Mouse (Mus musculus): ENCODE results near the gene Lamb1. TPM values are rescaled to one million over a fixed set of nuclear protein-coding genes. Genes with fewer than 3 reads are reported as not detected.

Gene Lamb1
- polyA plus RNA-seq, 1 experiment from 2014 or later: 71.9 TPM

DNA sequence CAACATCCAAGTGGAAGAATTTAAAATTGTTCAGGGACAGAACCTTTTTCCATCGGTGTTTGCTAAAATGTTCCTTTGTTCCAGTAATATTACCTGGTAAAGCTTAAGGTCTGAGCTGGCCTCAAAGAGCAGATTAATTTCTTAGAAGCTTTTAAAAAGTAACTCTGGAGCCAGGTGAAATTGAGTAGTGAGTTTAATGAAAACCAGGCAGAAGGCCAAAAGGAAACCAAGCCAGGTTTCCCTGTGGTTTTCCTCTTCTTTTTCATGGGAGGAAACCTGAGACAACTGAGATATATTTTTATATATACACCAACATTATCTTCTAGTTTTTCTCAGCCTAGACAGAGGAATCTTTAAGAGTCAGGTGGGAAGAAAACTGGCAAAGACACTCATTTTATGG, 56.5 kb downstream of the Lamb1 start:
- Histone ChIP-seq H3K27me3 (no peaks in the 10 kb centered on the region), H3K27ac (peak overlapping the region; percentile 63), H3K4me3 (no peak overlapping the region), H3K4me1 (peaks cover 22% of the 10 kb centered on the region), H3K4me2 (replicated peaks) (no peak overlapping the region), H3K9me3 (no peaks in the 10 kb centered on the region), H3K36me3 (peaks cover 76% of the 10 kb centered on the region), H3K9ac (no peak overlapping the region)
- 39% methylated on average over 1 of the region's 1 CpGs for WGBS
- ATAC-seq (ENCODE audit: low FRiP score, low read depth): no peak

DNA sequence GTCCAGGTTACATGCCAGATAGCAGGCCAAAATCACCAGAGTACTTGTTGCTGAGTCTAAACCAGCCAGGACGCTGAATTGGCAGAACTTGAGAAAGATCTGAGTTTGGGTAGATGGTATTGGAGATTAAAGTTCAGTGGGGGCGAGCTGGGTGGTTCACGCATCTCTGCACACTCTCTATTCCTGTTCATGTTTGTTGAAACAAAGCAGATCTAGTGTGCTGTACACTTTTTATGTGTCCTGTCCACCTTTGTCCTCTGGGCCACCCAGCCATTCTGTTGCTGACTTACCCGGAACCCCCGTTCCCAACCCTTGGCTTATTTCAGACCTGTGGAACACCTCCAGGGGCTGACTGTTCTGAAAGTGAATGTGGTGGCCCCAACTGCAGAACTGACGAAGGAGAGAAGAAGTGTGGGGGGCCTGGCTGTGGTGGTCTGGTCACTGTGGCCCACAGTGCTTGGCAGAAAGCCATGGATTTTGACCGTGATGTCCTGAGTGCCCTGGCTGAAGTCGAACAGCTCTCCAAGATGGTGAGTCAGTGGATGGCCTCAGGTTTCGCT, 58.2 kb downstream of the Lamb1 start:
- WGBS: 93% methylated on average over 9 of the region's 9 CpGs
- no peaks in the 10 kb centered on the region for H3K27me3 ChIP-seq

DNA sequence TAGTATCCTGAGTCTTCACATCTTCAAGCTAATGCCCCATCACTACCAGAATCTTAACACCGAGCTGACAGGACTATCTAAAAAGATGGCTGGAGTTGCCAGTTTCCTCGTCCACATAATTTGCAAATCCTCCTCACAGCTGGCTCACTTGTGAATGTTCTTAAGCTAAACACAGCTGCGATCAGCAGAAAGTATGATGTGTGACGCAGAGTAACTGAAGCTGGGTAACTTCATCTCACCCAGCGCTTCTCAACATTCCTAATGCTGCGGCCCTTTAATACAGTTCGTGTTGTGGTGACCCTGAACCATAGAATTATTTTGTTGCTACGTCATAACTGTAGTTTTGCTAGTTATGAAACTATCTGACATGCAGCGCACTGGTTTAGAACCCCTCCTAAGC, 62.1 kb downstream of the Lamb1 start:
- H3K36me3 ChIP-seq: peaks cover 83% of the 10 kb centered on the region
- H3K9me3 ChIP-seq: no peaks in the 10 kb centered on the region
- H3K9ac ChIP-seq: no peak overlapping the region
- ATAC-seq (ENCODE audit: low FRiP score, low read depth): no peak
- WGBS: 93% methylated on average over 9 of the region's 9 CpGs
- H3K27ac ChIP-seq: no peak overlapping the region
- peaks cover 3% of the 10 kb centered on the region for H3K4me1 ChIP-seq
- H3K4me2 ChIP-seq (replicated peaks): no peak overlapping the region
- no peak overlapping the region for H3K4me3 ChIP-seq
- no peaks in the 10 kb centered on the region for H3K27me3 ChIP-seq

More for the DNA sequence above, 58.2 kb downstream of the Lamb1 start:
- Histone ChIP-seq H3K4me3 (no peak overlapping the region), H3K4me1 (peaks cover 22% of the 10 kb centered on the region), H3K9ac (no peak overlapping the region), H3K36me3 (peaks cover 77% of the 10 kb centered on the region), H3K27ac (no peak overlapping the region), H3K9me3 (no peaks in the 10 kb centered on the region), H3K4me2 (replicated peaks) (no peak overlapping the region)
- no peak for ATAC-seq (ENCODE audit: low FRiP score, low read depth)

DNA sequence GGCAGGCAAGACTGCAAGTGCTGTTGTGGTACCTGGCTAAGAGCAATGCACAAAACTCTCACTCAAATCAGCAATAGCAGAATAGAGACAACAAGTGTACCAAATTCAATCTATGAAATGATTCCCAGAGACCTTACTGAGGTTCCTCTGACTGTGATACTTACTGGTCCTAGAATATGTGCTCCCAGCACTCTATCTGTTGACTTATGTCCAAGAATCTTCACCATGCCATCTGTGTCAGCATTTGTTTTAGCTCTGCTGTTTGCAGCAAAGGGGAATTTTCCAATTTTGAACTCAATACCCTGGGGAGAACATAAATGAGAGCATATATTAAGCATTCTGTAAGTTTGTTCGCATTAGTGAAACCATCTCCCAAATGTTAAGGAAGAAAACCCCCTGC, 68.2 kb downstream of the Lamb1 start:
- Histone ChIP-seq H3K4me1 (no peaks in the 10 kb centered on the region), H3K4me3 (no peak overlapping the region), H3K27ac (no peak overlapping the region), H3K27me3 (no peaks in the 10 kb centered on the region), H3K4me2 (replicated peaks) (no peak overlapping the region), H3K36me3 (peaks cover 73% of the 10 kb centered on the region), H3K9ac (no peak overlapping the region), H3K9me3 (no peaks in the 10 kb centered on the region)
- WGBS: 90% methylated on average over 1 of the region's 1 CpGs
- ATAC-seq (ENCODE audit: low FRiP score, low read depth): no peak

DNA sequence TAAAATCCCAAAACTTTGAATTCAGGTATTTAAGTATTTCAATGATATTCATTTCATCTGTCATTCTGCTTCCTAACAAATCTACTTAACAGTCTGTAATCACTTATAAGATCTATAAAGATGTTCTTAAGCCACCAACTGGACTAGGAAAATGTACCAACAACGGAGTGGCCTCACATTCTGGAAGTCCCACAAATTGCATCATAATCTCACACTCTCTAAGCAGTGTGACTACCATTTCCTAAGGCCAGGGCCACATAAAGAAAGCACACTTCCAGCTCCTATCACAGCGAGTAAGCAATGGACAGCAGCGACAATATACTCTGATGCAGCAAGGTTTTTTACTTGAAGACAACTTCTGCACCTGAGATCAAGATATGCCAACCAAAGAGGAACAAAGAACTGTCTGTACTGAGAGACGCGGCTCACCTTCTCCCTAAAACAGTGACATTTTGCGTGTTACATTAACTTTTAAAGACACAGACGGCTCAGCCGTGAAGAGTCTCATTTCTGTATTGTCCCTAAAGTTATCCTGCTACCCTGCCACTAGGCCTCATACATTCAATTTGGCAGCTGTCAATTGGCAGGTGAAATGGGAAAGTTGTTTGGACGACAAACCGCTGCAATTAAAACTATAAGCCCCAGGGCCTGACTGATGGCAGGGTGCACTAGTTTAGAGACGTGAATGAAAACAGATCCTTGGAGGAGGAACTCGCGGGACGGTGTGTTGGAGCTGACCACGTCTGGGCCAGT, 85.3 kb downstream of the Lamb1 start:
- ATAC-seq (ENCODE audit: low FRiP score, low read depth): no peak
- Histone ChIP-seq H3K4me1 (peaks cover 12% of the 10 kb centered on the region), H3K4me3 (peak overlapping the region; percentile 96), H3K9me3 (no peaks in the 10 kb centered on the region), H3K4me2 (replicated peaks) (peak overlapping the region; percentile 90), H3K27ac (0 out of 2 replicates have a peak overlapping the region, but pooled peaks have one; percentile 61), H3K36me3 (peaks cover 19% of the 10 kb centered on the region), H3K9ac (peak overlapping the region; percentile 97), H3K27me3 (no peaks in the 10 kb centered on the region)
- WGBS: 29% methylated on average over 15 of the region's 15 CpGs

DNA sequence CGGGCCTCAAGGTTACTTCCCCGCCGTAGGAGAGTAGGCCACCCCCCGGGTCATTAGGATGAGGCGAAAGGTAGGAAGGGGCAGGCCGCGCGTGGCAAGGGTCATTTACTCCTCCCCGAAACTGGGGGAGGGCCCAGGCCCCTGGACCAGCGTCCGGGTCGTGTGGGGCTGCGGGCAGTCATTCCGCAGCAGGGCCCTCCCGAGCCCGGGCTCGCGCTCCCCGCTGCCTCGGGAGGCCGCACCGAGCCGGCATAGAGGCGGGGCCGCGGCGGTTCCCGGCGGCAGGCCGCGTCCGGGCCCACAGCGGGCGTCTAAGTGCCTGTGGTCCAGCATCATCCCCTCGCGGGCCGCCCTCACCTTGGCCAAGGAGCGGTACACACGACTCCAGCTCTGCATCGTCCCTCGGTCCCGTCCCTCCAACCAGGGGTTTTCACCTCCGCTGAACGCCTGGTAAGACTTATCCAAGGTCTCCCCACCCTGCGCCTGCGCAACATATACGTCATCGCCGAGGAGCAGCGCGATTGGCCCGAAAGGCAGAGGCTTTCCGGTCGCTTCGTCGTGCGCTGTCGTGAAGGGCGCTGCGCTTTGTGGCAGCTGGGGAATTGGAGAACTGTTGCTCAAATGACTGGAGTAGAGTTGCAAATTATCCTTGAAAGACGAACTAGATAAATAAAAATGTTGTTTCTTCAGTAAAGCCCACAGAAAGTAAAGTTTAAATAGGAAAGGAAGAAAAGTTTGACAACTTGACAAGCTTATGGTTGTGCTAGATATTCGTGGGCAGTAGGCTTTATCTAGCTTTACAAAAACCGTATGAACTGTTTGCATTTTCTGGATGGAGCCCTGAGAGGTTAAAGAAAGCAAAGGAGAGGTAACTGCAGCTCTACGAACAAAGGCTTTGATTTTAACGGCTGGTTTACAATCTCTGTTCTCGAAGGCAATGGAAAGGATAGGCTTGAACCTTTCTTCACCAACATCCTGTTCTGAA, 86.2 kb downstream of the Lamb1 start, which contains the start of gene Dld:
Dld (minus strand) TSS at position 510 of the 985 bp plus-strand sequence.
- 6% methylated on average over 66 of the region's 66 CpGs for WGBS
- Histone ChIP-seq H3K4me2 (replicated peaks) (peak within 1 kb of the TSS; percentile 90), H3K36me3 (peaks cover 19% of the 10 kb centered on the region), H3K9me3 (no peaks in the 10 kb centered on the region), H3K4me3 (peak within 1 kb of the TSS; percentile 96), H3K9ac (peak within 1 kb of the TSS; percentile 97), H3K4me1 (peaks cover 12% of the 10 kb centered on the region), H3K27me3 (no peaks in the 10 kb centered on the region), H3K27ac (peak within 1 kb of the TSS; percentile 61; the same call in 1 of the 2 replicates)
- peak; percentile 99 for ATAC-seq (ENCODE audit: low FRiP score, low read depth)

DNA sequence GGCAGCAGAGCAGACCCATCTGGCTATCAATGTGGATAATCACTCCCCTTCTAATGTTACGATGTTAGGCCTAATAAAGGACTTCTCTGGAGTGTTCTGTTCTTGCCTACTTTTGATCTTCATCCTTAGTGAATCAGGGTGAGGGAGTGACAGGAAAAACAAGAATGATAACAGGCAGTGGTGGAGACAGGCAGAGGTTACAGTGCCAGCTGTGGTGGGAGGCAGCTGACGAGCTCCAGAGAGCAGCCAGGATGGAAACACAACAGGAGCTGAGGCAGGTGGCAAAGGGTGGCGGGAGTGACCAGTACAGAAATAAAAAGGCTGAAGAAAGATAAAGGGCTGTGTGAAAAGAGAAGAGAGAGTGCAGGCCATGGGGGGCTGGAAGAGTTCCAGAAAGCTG, 101.4 kb downstream of the Lamb1 start:
- ATAC-seq (ENCODE audit: low FRiP score, low read depth): no peak
- Histone ChIP-seq H3K27ac (no peak overlapping the region), H3K36me3 (no peaks in the 10 kb centered on the region), H3K9me3 (no peaks in the 10 kb centered on the region), H3K27me3 (no peaks in the 10 kb centered on the region), H3K9ac (no peak overlapping the region), H3K4me3 (no peak overlapping the region), H3K4me1 (no peaks in the 10 kb centered on the region), H3K4me2 (replicated peaks) (no peak overlapping the region)
- 57% methylated on average over 3 of the region's 3 CpGs for WGBS

DNA sequence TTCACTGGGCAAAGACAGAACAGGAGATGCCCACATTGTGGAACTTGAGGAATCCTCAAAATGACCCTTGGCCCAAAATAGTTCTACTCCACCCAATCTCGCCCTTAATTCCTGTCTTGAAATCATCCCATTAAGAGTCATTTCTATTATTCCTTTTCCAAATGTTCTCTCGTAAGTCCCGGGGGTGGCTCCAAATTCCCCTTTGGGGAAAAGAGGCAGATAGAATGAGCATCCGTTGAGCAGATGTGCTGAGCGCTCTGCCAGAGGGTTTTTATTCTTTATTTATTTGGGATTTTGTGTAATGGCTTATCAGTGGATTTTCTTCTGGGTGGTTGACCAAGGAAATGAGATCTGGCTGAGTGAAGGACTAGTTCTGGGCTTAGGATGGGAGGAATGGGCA, 102.7 kb downstream of the Lamb1 start:
- Histone ChIP-seq H3K4me3 (no peak overlapping the region), H3K4me1 (no peaks in the 10 kb centered on the region), H3K9me3 (no peaks in the 10 kb centered on the region), H3K36me3 (no peaks in the 10 kb centered on the region), H3K27me3 (no peaks in the 10 kb centered on the region), H3K9ac (no peak overlapping the region), H3K27ac (no peak overlapping the region), H3K4me2 (replicated peaks) (no peak overlapping the region)
- no peak for ATAC-seq (ENCODE audit: low FRiP score, low read depth)
- 82% methylated on average over 5 of the region's 5 CpGs for WGBS

DNA sequence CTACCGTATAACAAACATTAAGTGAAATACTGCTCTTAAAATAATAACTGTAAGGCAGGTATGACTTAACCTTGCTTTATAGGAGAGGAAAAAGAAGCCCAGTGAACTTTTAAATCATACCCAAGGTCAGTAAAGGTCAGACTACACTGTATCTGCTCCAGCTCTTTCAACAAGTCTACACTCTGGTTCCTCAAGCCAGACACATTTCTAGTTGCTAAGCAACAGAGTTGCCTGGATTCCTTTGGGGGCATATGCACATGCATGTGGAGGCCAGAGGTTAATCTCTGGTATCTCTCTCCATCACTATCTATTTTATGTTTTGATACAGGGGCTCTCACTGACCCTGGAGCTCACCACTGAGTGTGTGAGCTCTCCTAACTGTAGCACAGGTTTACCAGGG, 104.1 kb downstream of the Lamb1 start:
- Histone ChIP-seq H3K9ac (no peak overlapping the region), H3K4me3 (no peak overlapping the region), H3K4me1 (no peaks in the 10 kb centered on the region), H3K27me3 (no peaks in the 10 kb centered on the region), H3K9me3 (no peaks in the 10 kb centered on the region), H3K36me3 (no peaks in the 10 kb centered on the region), H3K4me2 (replicated peaks) (no peak overlapping the region), H3K27ac (no peak overlapping the region)
- 81% methylated on average over 1 of the region's 1 CpGs for WGBS
- no peak for ATAC-seq (ENCODE audit: low FRiP score, low read depth)

DNA sequence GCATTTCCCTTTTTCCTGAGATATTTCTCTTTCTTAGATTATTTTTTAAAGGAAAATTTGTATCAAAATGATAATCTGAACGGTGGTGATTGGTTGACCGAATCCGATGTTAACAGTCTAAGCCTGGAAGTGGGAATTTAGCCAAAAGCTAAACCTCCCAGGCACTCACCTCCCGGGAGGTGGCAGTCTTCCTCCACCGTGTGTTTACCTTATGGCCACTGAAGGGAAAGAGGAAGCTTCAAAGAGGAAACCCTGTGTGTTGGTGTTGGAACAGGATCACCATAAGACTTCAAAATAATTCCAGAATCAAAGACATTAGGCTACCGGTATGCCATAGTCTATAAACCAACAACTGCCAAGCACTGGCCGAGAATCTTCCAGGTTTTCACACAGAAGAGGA, 104.6 kb downstream of the Lamb1 start:
- Histone ChIP-seq H3K4me2 (replicated peaks) (no peak overlapping the region), H3K9me3 (no peaks in the 10 kb centered on the region), H3K4me3 (no peak overlapping the region), H3K27ac (no peak overlapping the region), H3K27me3 (no peaks in the 10 kb centered on the region), H3K36me3 (no peaks in the 10 kb centered on the region), H3K9ac (no peak overlapping the region), H3K4me1 (0 out of 2 replicates have a peak, but pooled peaks cover under 1% of the 10 kb centered on the region)
- 86% methylated on average over 7 of the region's 7 CpGs for WGBS
- ATAC-seq (ENCODE audit: low FRiP score, low read depth): no peak

DNA sequence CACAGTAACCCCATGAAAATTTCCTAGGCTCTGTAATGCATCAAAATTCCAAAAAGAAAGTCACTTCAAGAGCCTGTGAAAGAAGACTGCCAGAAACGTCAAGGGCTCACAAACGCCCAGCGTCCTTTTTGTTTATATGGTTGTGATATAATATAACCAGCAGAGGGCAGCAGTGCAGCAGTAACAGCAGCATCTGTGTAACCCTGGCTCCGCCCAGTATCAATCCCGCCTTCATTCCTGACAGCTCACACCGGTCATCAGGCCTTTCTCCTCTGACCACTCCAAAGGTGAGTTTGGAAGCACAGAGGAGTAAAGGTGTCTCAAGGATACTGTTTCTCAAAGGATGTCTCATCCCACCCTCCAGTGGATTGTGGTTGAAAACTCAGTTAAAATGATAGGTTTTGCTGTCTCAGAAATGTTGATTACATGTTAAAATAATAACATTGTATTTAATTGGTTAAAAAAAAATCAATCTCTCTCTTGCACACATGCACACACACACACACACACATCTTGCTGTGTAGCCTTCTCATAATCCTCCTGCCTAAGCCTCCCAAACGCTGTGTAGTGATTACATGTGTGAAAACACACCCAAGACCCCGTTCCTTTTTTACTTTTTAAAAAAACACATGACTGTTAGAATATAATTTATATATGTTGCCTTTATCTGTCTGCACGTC, 109.7 kb downstream of the Lamb1 start:
- no peak overlapping the region for H3K9ac ChIP-seq
- H3K4me3 ChIP-seq: no peak overlapping the region
- WGBS: 38% methylated on average over 9 of the region's 9 CpGs
- peaks cover 16% of the 10 kb centered on the region for H3K4me1 ChIP-seq
- H3K9me3 ChIP-seq: no peaks in the 10 kb centered on the region
- ATAC-seq (ENCODE audit: low FRiP score, low read depth): peak; percentile 79
- H3K36me3 ChIP-seq: no peaks in the 10 kb centered on the region
- no peak overlapping the region for H3K27ac ChIP-seq
- H3K4me2 ChIP-seq (replicated peaks): peak overlapping the region; percentile 19; the same call in 1 of the 2 replicates
- H3K27me3 ChIP-seq: no peaks in the 10 kb centered on the region
